Mouse (Mus musculus): Measurements from ENCODE around the gene Rragc. TPM values are rescaled to one million over a fixed set of nuclear protein-coding genes. Genes with fewer than 3 reads are reported as not detected.

Gene Rragc
- polyA plus RNA-seq, 1 experiment from 2014 or later, result 323 TPM

- H3K36me3 ChIP-seq (ENCODE audit: inconsistent target), result no peaks in the 10 kb centered on the region
- H3K79me2 ChIP-seq (ENCODE audit: inconsistent target), result no peaks in the 10 kb centered on the region
- no peak overlapping the region for H3K4me3 ChIP-seq (ENCODE audit: inconsistent target)
- WGBS (ENCODE audit: missing documents), result 48% methylated on average over 7 of the region's 7 CpGs
- H3K27ac ChIP-seq, result no peak overlapping the region
Measured at GRCm38 (mm10) chr4:123969458-123969857, 52.2 kb downstream of the Rragc start.

- H3K27ac ChIP-seq, result no peak overlapping the region
- no peaks in the 10 kb centered on the region for H3K79me2 ChIP-seq (ENCODE audit: inconsistent target)
- H3K36me3 ChIP-seq (ENCODE audit: inconsistent target), result no peaks in the 10 kb centered on the region
- no peak overlapping the region for H3K4me3 ChIP-seq (ENCODE audit: inconsistent target)
- 83% methylated on average over 4 of the region's 4 CpGs for WGBS (ENCODE audit: missing documents)
Measured at GRCm38 (mm10) chr4:123971059-123971458, 53.8 kb downstream of the Rragc start.

DNA sequence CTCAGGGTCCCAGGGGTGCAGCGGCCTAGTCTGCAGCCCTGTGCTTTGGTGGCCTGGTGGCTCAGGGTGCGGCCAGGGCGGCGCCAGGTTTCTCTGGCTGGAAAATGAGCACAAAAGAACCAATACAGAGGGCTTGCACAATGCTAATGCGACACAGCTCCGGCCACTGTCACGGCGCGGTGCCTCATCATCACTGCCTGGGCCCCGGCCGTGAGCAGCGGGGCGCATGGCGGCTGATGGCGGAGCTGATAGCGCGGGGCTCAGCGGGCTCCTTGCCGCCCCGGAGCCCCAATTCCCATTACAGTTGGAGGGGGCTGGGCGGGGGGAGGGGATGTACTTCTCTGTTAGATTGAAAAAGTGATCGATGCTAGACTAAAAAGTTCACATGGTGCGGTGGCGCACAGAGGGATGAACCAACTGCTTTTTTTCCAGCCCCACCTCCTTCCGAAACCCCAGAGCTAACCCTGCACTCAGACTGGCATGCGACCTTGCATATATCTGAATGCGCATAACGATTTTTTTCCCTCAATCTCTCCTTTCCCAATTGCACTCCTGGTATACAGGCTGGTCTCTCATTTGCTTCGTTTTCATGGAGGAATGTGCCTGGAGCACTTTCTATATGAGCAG is 55.3 kb downstream of the Rragc start:
- 25% methylated on average over 29 of the region's 29 CpGs for WGBS (ENCODE audit: missing documents)
- Histone ChIP-seq H3K27ac (no peak overlapping the region), H3K36me3 (ENCODE audit: inconsistent target) (no peaks in the 10 kb centered on the region), H3K4me3 (ENCODE audit: inconsistent target) (no peak overlapping the region), H3K79me2 (ENCODE audit: inconsistent target) (no peaks in the 10 kb centered on the region)

GRCm38 (mm10) chr4:123982105-123982504 is 64.9 kb downstream of the Rragc start:
- no peaks in the 10 kb centered on the region for H3K79me2 ChIP-seq (ENCODE audit: inconsistent target)
- no peak overlapping the region for H3K4me3 ChIP-seq (ENCODE audit: inconsistent target)
- H3K36me3 ChIP-seq (ENCODE audit: inconsistent target), result no peaks in the 10 kb centered on the region
- WGBS (ENCODE audit: missing documents), result 65% methylated on average over 5 of the region's 5 CpGs
- H3K27ac ChIP-seq, result no peak overlapping the region

Other genes starting within 250 kb of the Rragc start
- 90.8 to 146 TPM (median 144 TPM) in 3 replicates for gene Macf1, start 233.1 kb upstream of the Rragc start, polyA plus RNA-seq (2018)
- gene Ndufs5, start 199.2 kb upstream of the Rragc start, polyA plus RNA-seq (2018), result 153 to 200 TPM (median 177 TPM) in 3 replicates
- gene Akirin1, start 167.1 kb upstream of the Rragc start, polyA plus RNA-seq (2018), result 109 to 130 TPM (median 117 TPM) in 3 replicates
- not detected in 3 replicates for gene Rhbdl2, start 129.6 kb upstream of the Rragc start, polyA plus RNA-seq (2018)
- gene 4933427I04Rik, start 57.8 kb upstream of the Rragc start, polyA plus RNA-seq (2018), result not detected in 3 replicates
- 4.0 to 11.7 TPM (median 6.1 TPM) in 3 replicates for gene Mycbp, start 12.6 kb upstream of the Rragc start, polyA plus RNA-seq (2018)
- gene 4930535I16Rik, start 576 bp downstream of the Rragc start, polyA plus RNA-seq (2018), result not detected in 3 replicates